Mouse (Mus musculus) kidney, adult 2 months (tissue): ENCODE data around the gene Gata2. TPM values are rescaled to one million over a fixed set of nuclear protein-coding genes. Genes with fewer than 3 reads are reported as not detected.

Experiments used
- DNase-seq: peaks from one replicate; pipeline ENCODE4 v3.0.0; 2021
- H3K27ac ChIP-seq: fragments of 200-500 bp; 2 replicates; pipeline ENCODE4 v1.5.1; 2012; ENCODE audit warnings: low read depth, low read length, control low read depth, inconsistent platforms; ENCODE audit not compliant: insufficient read depth
- H3K27me3 ChIP-seq: fragments of 200-500 bp; replicated peaks from 2 replicates; pipeline ENCODE4 v1.6.1; 2012; ENCODE audit warnings: mild to moderate bottlenecking, moderate library complexity, low read length, inconsistent platforms; ENCODE audit not compliant: control insufficient read depth, insufficient read depth
- H3K36me3 ChIP-seq: fragments of 200-500 bp; 2 replicates; pipeline ENCODE4 v1.6.1; 2012; ENCODE audit warnings: mild to moderate bottlenecking, moderate library complexity, low read length, inconsistent platforms; ENCODE audit not compliant: control insufficient read depth, insufficient read depth
- H3K4me1 ChIP-seq: fragments of 200-500 bp; 2 replicates; pipeline ENCODE4 v1.6.1; 2011; ENCODE audit warnings: low read length; ENCODE audit not compliant: control insufficient read depth, insufficient read depth
- H3K4me3 ChIP-seq: fragments of 200-500 bp; 2 replicates; pipeline ENCODE4 v1.5.1; 2011; ENCODE audit warnings: mild to moderate bottlenecking, low read depth, low read length, control low read depth; ENCODE audit not compliant: insufficient read depth
- CTCF ChIP-seq: fragments of 200-500 bp; conservative IDR thresholded peaks from 2 replicates; pipeline ENCODE4 v1.5.1; 2011; ENCODE audit warnings: low read depth, mild to moderate bottlenecking, control low read depth, low read length, moderate library complexity, mixed read lengths; ENCODE audit not compliant: insufficient read depth, insufficient read length
- POLR2A ChIP-seq: fragments of 200-500 bp; IDR thresholded peaks from one replicate; pipeline ENCODE4 v1.6.1; 2011; ENCODE audit warnings: low read depth, low read length, control low read depth
- WGBS: fragments of 180-500 bp; shearing (Covaris S2); methylation state at CpG from one replicate; pipeline ENCODE4 v1.1.7; 2018; 5-methylcytosine and 5-hydroxymethylcytosine counted together
- polyA plus RNA-seq: library from polyadenylated mRNA; depleted of rRNA; stranded (reverse); fragments of >200 nt; gene quantifications from 2 replicates; pipeline ENCODE4 v1.2.3, GENCODE M21; 2012

Gene Gata2
- polyA plus RNA-seq, 1 experiment, result 36.9 TPM

DNA sequence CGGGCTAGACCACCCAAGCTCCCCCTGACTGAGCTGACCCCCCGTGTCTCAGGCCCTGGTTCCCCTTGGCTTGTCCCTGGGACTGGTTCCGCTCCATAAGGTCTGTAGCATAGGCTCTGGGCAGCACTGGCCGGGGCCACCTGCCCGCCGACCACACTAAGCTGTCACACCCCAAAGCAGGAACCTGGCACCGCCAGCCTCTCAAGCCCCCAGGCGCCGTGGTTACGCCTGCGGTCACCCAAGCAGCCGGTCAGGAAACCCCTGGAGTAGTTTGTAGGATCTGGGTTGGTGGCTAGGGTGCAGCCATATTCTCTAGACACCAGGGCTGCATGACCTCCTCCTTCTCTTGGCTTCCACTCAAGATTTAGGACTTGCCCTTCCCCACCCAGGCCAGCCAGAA lies 35.5 kb downstream of the Gata2 start:
- no peak for DNase-seq
- no peak overlapping the region for H3K4me3 ChIP-seq
- 57% methylated on average over 12 of the region's 12 CpGs for whole genome bisulfite sequencing
- TF ChIP-seq POLR2A (no peak), CTCF (no peak)
- no peaks in the 10 kb centered on the region for H3K27me3 ChIP-seq
- no peaks in the 10 kb centered on the region for H3K36me3 ChIP-seq
- no peak overlapping the region for H3K27ac ChIP-seq
- no peaks in the 10 kb centered on the region for H3K4me1 ChIP-seq

GRCm38 (mm10) chr6:88231821-88232220 lies 38.1 kb downstream of the Gata2 start:
- TF ChIP-seq CTCF (no peak), POLR2A (no peak)
- Histone ChIP-seq H3K27ac (no peak overlapping the region), H3K27me3 (no peaks in the 10 kb centered on the region), H3K36me3 (no peaks in the 10 kb centered on the region), H3K4me3 (no peak overlapping the region), H3K4me1 (no peaks in the 10 kb centered on the region)
- DNase-seq, result no peak
- whole genome bisulfite sequencing, result 57% methylated on average over 7 of the region's 7 CpGs

DNA sequence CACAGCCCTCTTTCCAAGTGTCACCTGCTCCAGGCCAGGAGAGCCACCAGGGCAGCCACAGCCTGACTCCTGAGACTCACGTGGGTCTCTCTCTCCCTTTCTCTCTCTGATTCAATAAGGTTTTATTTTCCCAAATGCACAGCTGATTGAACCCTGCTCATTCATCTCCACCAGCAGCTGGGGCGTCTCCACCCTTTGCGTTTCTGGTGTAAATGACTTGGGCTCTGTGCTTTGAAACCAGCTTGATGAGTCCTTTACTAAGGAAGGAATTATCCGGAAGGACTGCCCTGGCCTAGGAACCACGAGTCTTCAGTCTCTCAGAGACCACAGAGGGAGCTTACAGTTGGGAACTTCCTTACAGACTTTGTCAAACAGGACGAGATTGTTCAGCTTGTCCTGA lies 38.5 kb downstream of the Gata2 start:
- 55% methylated on average over 6 of the region's 6 CpGs for WGBS
- H3K4me1 ChIP-seq, result no peaks in the 10 kb centered on the region
- no peak overlapping the region for H3K27ac ChIP-seq
- H3K36me3 ChIP-seq, result no peaks in the 10 kb centered on the region
- no peak overlapping the region for H3K4me3 ChIP-seq
- no peak for TF ChIP-seq POLR2A
- TF ChIP-seq CTCF, result no peak
- no peaks in the 10 kb centered on the region for H3K27me3 ChIP-seq
- no peak for DNase-seq

DNA sequence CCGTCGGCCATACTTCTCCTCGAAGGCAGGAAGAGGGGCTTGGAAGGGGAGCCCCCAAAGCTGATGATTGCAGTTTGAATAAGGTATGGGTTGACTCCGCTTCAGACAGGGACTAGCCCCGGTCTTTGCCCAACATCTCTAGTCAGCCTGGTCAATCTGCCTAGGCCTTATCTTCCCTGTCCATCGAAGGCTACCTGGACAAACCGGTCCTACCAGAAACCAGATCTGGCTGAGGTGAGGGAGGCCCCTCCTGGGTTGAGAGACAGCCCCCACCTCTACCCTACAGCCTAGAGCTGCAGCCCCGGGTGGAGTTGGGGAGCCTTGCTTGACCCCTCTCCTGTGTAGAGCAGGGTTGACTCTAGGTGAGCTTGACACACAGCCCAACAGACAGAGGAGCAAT lies 40.3 kb downstream of the Gata2 start:
- no peak overlapping the region for H3K4me3 ChIP-seq
- peak; percentile 54 for DNase-seq
- no peak for TF ChIP-seq CTCF
- TF ChIP-seq POLR2A, result no peak
- H3K27ac ChIP-seq, result no peak overlapping the region; the same call in 1 of the 2 replicates
- H3K4me1 ChIP-seq, result no peaks in the 10 kb centered on the region
- no peaks in the 10 kb centered on the region for H3K36me3 ChIP-seq
- 72% methylated on average over 8 of the region's 8 CpGs for WGBS
- H3K27me3 ChIP-seq, result no peaks in the 10 kb centered on the region

DNA sequence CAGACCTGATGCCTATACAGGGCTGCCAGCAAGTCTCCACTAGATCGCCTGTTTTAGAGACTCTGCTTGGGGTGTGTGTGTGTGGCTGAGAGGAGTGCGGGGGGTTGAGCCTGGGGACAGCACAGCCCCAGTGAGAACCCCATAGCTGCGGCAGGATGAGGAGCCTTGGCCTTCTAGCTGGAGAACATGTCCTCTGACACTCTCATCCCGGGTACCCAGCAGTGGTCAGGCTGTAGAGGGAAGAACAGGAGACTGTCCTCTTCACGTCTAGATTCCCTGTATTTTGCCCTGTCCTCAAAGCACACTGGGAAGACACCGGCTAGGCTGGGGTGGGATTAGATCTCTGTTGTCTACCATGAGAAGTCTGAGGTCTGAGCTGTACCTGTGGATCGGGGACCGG lies 41.8 kb downstream of the Gata2 start:
- no peaks in the 10 kb centered on the region for H3K27me3 ChIP-seq
- no peaks in the 10 kb centered on the region for H3K36me3 ChIP-seq
- no peaks in the 10 kb centered on the region for H3K4me1 ChIP-seq
- no peak for TF ChIP-seq POLR2A
- no peak for TF ChIP-seq CTCF
- H3K27ac ChIP-seq, result no peak overlapping the region
- WGBS, result 58% methylated on average over 8 of the region's 8 CpGs
- no peak overlapping the region for H3K4me3 ChIP-seq
- DNase-seq, result no peak

- Histone ChIP-seq H3K4me3 (no peak overlapping the region), H3K4me1 (no peaks in the 10 kb centered on the region), H3K27me3 (no peaks in the 10 kb centered on the region), H3K36me3 (no peaks in the 10 kb centered on the region), H3K27ac (no peak overlapping the region)
- no peak for DNase-seq
- 20% methylated on average over 17 of the region's 17 CpGs for WGBS
- TF ChIP-seq POLR2A, result no peak
- TF ChIP-seq CTCF, result no peak
Observed at GRCm38 (mm10) chr6:88235983-88236382, 42.3 kb downstream of the Gata2 start.

- no peak for DNase-seq
- 39% methylated on average over 7 of the region's 7 CpGs for WGBS
- Histone ChIP-seq H3K27me3 (no peaks in the 10 kb centered on the region), H3K36me3 (no peaks in the 10 kb centered on the region), H3K4me1 (no peaks in the 10 kb centered on the region), H3K4me3 (no peak overlapping the region), H3K27ac (no peak overlapping the region)
- no peak for TF ChIP-seq CTCF
- no peak for TF ChIP-seq POLR2A
Observed at GRCm38 (mm10) chr6:88236513-88236912, 42.8 kb downstream of the Gata2 start.

GRCm38 (mm10) chr6:88242604-88243003 lies 48.9 kb downstream of the Gata2 start:
- Histone ChIP-seq H3K4me1 (no peaks in the 10 kb centered on the region), H3K36me3 (no peaks in the 10 kb centered on the region), H3K4me3 (no peak overlapping the region), H3K27ac (no peak overlapping the region), H3K27me3 (no peaks in the 10 kb centered on the region)
- WGBS, result 3% methylated on average over 15 of the region's 15 CpGs
- TF ChIP-seq CTCF, result peak; percentile 86
- TF ChIP-seq POLR2A, result no peak
- peak; percentile 73 for DNase-seq
